Mouse (Mus musculus): Measurements from ENCODE around the gene Kdm4a. TPM values are rescaled to one million over a fixed set of nuclear protein-coding genes. Genes with fewer than 3 reads are reported as not detected.
A peak's percentile ranks its signal among the peaks of the same experiment; 100 is the strongest.

The Kdm4a gene
- 38.4 and 58.8 TPM in 2 replicates for total RNA-seq (2012; rRNA removed)
- 36.9 TPM in 2 replicates for total RNA-seq (2014; rRNA removed)
- 43.2 and 43.6 TPM in 2 replicates for polyA plus RNA-seq (2012; ENCODE audit: insufficient read length, low read depth)

DNA sequence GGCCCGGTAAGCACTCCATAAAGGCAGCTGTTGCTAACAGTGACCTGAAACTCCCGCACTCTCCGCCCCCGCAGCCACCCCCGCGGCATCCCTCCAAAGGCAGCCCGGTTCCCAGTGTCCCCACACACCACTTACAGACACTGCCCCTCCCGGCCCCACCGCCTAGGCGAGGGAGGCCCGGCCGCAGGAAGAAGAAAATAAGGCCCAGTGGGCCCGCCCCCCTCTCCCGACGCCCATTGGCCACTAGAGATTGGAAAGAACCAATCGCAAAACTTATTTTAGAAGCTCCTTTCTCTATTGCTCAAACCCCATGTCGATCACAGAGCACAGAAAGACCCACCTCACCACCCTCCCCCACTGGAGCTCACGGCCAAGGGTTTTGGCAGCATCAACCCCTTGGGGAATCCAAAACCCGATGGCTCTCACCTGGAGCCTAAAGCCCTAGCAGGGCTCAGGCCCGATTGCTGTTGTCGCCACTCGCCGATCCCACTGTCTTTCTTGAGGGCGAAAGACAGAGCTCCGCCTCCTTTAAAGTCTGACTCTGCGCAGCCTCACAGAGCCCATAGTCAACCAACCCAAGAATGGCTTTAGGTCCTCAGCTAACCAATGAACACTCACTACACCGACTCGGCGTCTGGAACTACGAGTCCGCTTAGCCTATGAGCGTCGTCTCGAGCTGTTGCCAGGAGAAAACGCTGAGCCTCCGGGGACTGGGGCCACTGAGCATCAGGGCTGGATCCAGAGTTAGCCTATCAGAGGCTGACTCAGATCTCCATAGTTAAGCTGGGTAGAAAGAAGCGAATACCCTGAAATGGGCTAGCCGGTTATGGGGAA, at the start of gene Kdm4a:
TSS of gene Kdm4a (minus strand) at position 577 of the 834 bp plus-strand sequence.
- Histone ChIP-seq H3K27ac (ENCODE audit: insufficient read depth, low read depth) (peak within 1 kb of the TSS; percentile 90), H3K4me1 (ENCODE audit: control insufficient read depth in 1 of 2, insufficient read depth in 2 of 2) (peaks cover 2 to 14% of the 10 kb centered on the region in 2 experiments; a peak in 3 of 4 replicates), H3K4me2 (ENCODE audit: insufficient read depth, low read depth, poor library complexity, severe bottlenecking) (peak within 1 kb of the TSS; percentile 86), H3K36me3 (replicated peaks in 1 of 2; ENCODE audit: control insufficient read depth in 1 of 2, insufficient read depth in 1 of 2, low read length in 1 of 2) (peaks cover 19 to 30% of the 10 kb centered on the region in 2 experiments), H3K9ac (ENCODE audit: insufficient read depth, low read depth) (peak within 1 kb of the TSS; percentile 73), H3K79me2 (replicated peaks; ENCODE audit: control insufficient read depth, extremely low read depth, insufficient read depth, poor library complexity, severe bottlenecking) (peaks cover 10% of the 10 kb centered on the region), H3K4me3 (replicated peaks in 1 of 3; ENCODE audit: low read depth in 2 of 3, low read length in 2 of 3, poor library complexity in 1 of 3) (peak within 1 kb of the TSS; percentile 71 to 96 (median 83)), H3K9me3 (replicated peaks; ENCODE audit: low read length) (no peaks in the 10 kb centered on the region), H3K27me3 (replicated peaks) (no peaks in the 10 kb centered on the region)
- dilution Hi-C loops (cut with MboI; ENCODE audit: extremely low pct_ligation_motif_present, extremely low pct_unique_long_range_greater_than_20kb, low sequenced_read_pairs): no loop called here
- in situ Hi-C loops (cut with MboI; ENCODE audit: low pct_ligation_motif_present, low pct_unique_long_range_greater_than_20kb, low sequenced_read_pairs): loop anchor here (5.0 kb wide), 1 partner anchor 82 kb away; no protein-coding TSS in a partner anchor
- peak; percentile 11; the same call in 1 of the 2 replicates for TF ChIP-seq MAX (IDR thresholded peaks at IDR 0.05; ENCODE audit: low read length)
- TF ChIP-seq POLR2AphosphoS2 (IDR thresholded peaks at IDR 0.05; ENCODE audit: low read depth, low read length): 0 out of 2 replicates have a peak, but pooled peaks have one; percentile 32
- TF ChIP-seq MAZ (IDR thresholded peaks at IDR 0.05; ENCODE audit: low read depth, low read length): no peak
- TF ChIP-seq MXI1 (IDR thresholded peaks at IDR 0.05; ENCODE audit: low read depth, low read length): peak; percentile 66; the same call in 1 of the 2 replicates
- peak; percentile 35; the same call in 1 of the 2 replicates for TF ChIP-seq ELF1 (IDR thresholded peaks at IDR 0.05; ENCODE audit: low read depth, low read length)
- TF ChIP-seq NELFE (IDR thresholded peaks at IDR 0.05; ENCODE audit: low read depth, low read length): peak; percentile 78
- peak; percentile 80 for TF ChIP-seq POLR2A (IDR thresholded peaks at IDR 0.05; ENCODE audit: low read depth, low read length)
- TF ChIP-seq TCF12 (IDR thresholded peaks at IDR 0.05; ENCODE audit: low read depth, low read length): peak; percentile 75
- TF ChIP-seq ETS1 (conservative IDR thresholded peaks at IDR 0.05; ENCODE audit: low read depth, low read length): no peak
- 0 out of 2 replicates have a peak, but pooled peaks have one; percentile 14 for TF ChIP-seq IRF4 (IDR thresholded peaks at IDR 0.05; ENCODE audit: low read depth, low read length)
- TF ChIP-seq ZC3H11A (IDR thresholded peaks at IDR 0.05; ENCODE audit: low read depth, low read length): no peak
- no peak for TF ChIP-seq RCOR1 (conservative IDR thresholded peaks at IDR 0.05; ENCODE audit: low read depth, low read length)
- peak; percentile 62 for TF ChIP-seq HCFC1 (IDR thresholded peaks at IDR 0.05; ENCODE audit: low read depth, low read length)
- TF ChIP-seq PAX5 (IDR thresholded peaks at IDR 0.05; ENCODE audit: low read length): no peak
- no peak for TF ChIP-seq ZNF384 (IDR thresholded peaks at IDR 0.05; ENCODE audit: low read depth, low read length)
- TF ChIP-seq UBTF (IDR thresholded peaks at IDR 0.05; ENCODE audit: low read depth, low read length): no peak
- no peak for TF ChIP-seq USF1 (IDR thresholded peaks at IDR 0.05; ENCODE audit: low read depth, low read length)
- peak; percentile 87 for TF ChIP-seq NRF1 (IDR thresholded peaks at IDR 0.05; ENCODE audit: low read depth, low read length)
- peak; percentile 93 for TF ChIP-seq CHD2 (IDR thresholded peaks at IDR 0.05; ENCODE audit: low read length)
- TF ChIP-seq ZKSCAN1 (IDR thresholded peaks at IDR 0.05; ENCODE audit: borderline replicate concordance, low read depth, low read length): no peak
- TF ChIP-seq MEF2A (IDR thresholded peaks at IDR 0.05; ENCODE audit: borderline replicate concordance, low read depth, low read length): 0 out of 2 replicates have a peak, but pooled peaks have one; percentile 21
- peak; percentile 92 for TF ChIP-seq SIN3A (IDR thresholded peaks at IDR 0.05; ENCODE audit: low read length)
- TF ChIP-seq ZMIZ1 (IDR thresholded peaks at IDR 0.05; ENCODE audit: low read depth, low read length): peak; percentile 90
- 0 out of 2 replicates have a peak, but pooled peaks have one; percentile 68 for TF ChIP-seq TBP (conservative IDR thresholded peaks at IDR 0.05; ENCODE audit: low read depth, low read length)
- no peak for TF ChIP-seq BHLHE40 (IDR thresholded peaks at IDR 0.05; ENCODE audit: low read depth, low read length)
- TF ChIP-seq KAT2A (IDR thresholded peaks at IDR 0.05; ENCODE audit: insufficient replicate concordance, low read length): peak; percentile 60; the same call in 1 of the 2 replicates
- peak; percentile 99 for DNase-seq (ENCODE audit: extremely low read depth)
